Comparison of ENCODE assay signal across 8 mouse cellular contexts in genomic region chr5:113180755-113181154, GRCm38 (mm10). TPM values are rescaled to one million over a fixed set of nuclear protein-coding genes. Genes with fewer than 3 reads are reported as not detected.
DNase-seq lines count a peak whose midpoint lies in the region; ATAC-seq and TF ChIP-seq lines count a peak whose summit lies in the region.

No protein-coding gene starts in this region.

- DNase-seq in kidney, adult 2 months: no peak
- no peak for DNase-seq in kidney, postnatal 4 days
- DNase-seq in embryonic facial prominence, embryonic 11.5 days (ENCODE audit: low spot score): no peak
- DNase-seq in urinary bladder, adult 2 months (ENCODE audit: low spot score): no peak
- DNase-seq in layer of hippocampus, adult 8-10 months (ENCODE audit: low spot score in 2 of 2): no peak
- DNase-seq in left cerebral cortex, adult 11 months (ENCODE audit: low spot score): no peak

- H3K36me3 ChIP-seq in kidney, adult 2 months (ENCODE audit: control insufficient read depth, insufficient read depth, low read length): no peaks in the 10 kb centered on the region; the same call in 1 of the 2 replicates
- H3K36me3 ChIP-seq in embryonic facial prominence, embryonic 11.5 days (replicated peaks; ENCODE audit: control insufficient read depth, insufficient read depth, low read depth, low read length): no peaks in the 10 kb centered on the region
- H3K36me3 ChIP-seq in intestine, embryonic 15.5 days: no peaks in the 10 kb centered on the region
- H3K36me3 ChIP-seq in midbrain, embryonic 15.5 days (replicated peaks): no peaks in the 10 kb centered on the region

- no peak for ATAC-seq in embryonic facial prominence, embryonic 11.5 days (replicated peaks; ENCODE audit: insufficient number of reproducible peaks, low FRiP score, low TSS enrichment, low read depth)
- no peak for ATAC-seq in intestine, embryonic 15.5 days
- ATAC-seq in midbrain, embryonic 15.5 days (replicated peaks): no peak

- H3K9me3 ChIP-seq in embryonic facial prominence, embryonic 11.5 days (replicated peaks; ENCODE audit: control insufficient read depth, low read length): no peaks in the 10 kb centered on the region
- no peaks in the 10 kb centered on the region for H3K9me3 ChIP-seq in intestine, embryonic 15.5 days
- no peaks in the 10 kb centered on the region for H3K9me3 ChIP-seq in midbrain, embryonic 15.5 days

- 55% methylated on average over 15 of the region's 15 CpGs for WGBS in kidney, adult 2 months
- WGBS in embryonic facial prominence, embryonic 11.5 days: 82% methylated on average over 15 of the region's 15 CpGs
- WGBS in intestine, embryonic 15.5 days: 82% methylated on average over 15 of the region's 15 CpGs
- WGBS in midbrain, embryonic 15.5 days: 82% methylated on average over 15 of the region's 15 CpGs

- no peaks in the 10 kb centered on the region for H3K27me3 ChIP-seq in kidney, adult 2 months (replicated peaks; ENCODE audit: control insufficient read depth, insufficient read depth, low read length)
- no peaks in the 10 kb centered on the region for H3K27me3 ChIP-seq in embryonic facial prominence, embryonic 11.5 days (ENCODE audit: control insufficient read depth, insufficient read depth, low read length)
- H3K27me3 ChIP-seq in intestine, embryonic 15.5 days (replicated peaks): no peaks in the 10 kb centered on the region
- no peaks in the 10 kb centered on the region for H3K27me3 ChIP-seq in midbrain, embryonic 15.5 days (replicated peaks)

- H3K27ac ChIP-seq in kidney, adult 2 months (ENCODE audit: insufficient read depth, low read depth, low read length): peak overlapping the region; percentile 36
- H3K27ac ChIP-seq in embryonic facial prominence, embryonic 11.5 days (replicated peaks; ENCODE audit: low read depth, low read length): peak overlapping the region; percentile 72; the same call in 1 of the 2 replicates
- H3K27ac ChIP-seq in intestine, embryonic 15.5 days: peak overlapping the region; percentile 88
- peak overlapping the region; percentile 54; the same call in 1 of the 2 replicates for H3K27ac ChIP-seq in midbrain, embryonic 15.5 days

- H3K4me3 ChIP-seq in kidney, adult 2 months (ENCODE audit: insufficient read depth, low read depth, low read length): no peak overlapping the region
- no peak overlapping the region for H3K4me3 ChIP-seq in embryonic facial prominence, embryonic 11.5 days (ENCODE audit: low read depth, low read length)
- H3K4me3 ChIP-seq in intestine, embryonic 15.5 days (replicated peaks): peak overlapping the region; percentile 16; the same call in 1 of the 2 replicates
- H3K4me3 ChIP-seq in midbrain, embryonic 15.5 days: no peak overlapping the region

- no peak overlapping the region for H3K4me2 ChIP-seq in embryonic facial prominence, embryonic 11.5 days (ENCODE audit: low read depth, low read length)
- H3K4me2 ChIP-seq in intestine, embryonic 15.5 days (replicated peaks): peak overlapping the region; percentile 54
- H3K4me2 ChIP-seq in midbrain, embryonic 15.5 days: peak overlapping the region; percentile 47

- no peak for TF ChIP-seq POLR2A in kidney, adult 2 months (IDR thresholded peaks at IDR 0.05; ENCODE audit: low read depth, low read length)

- TF ChIP-seq CTCF in kidney, adult 2 months (conservative IDR thresholded peaks at IDR 0.05; ENCODE audit: insufficient read depth, insufficient read length, low read depth, low read length): no peak

- H3K9ac ChIP-seq in embryonic facial prominence, embryonic 11.5 days (replicated peaks; ENCODE audit: low read length): no peak overlapping the region
- no peak overlapping the region; the same call in 1 of the 2 replicates for H3K9ac ChIP-seq in intestine, embryonic 15.5 days
- no peak overlapping the region for H3K9ac ChIP-seq in midbrain, embryonic 15.5 days

- peaks cover 2% of the 10 kb centered on the region; the same call in 1 of the 2 replicates for H3K4me1 ChIP-seq in kidney, adult 2 months (ENCODE audit: control insufficient read depth, insufficient read depth, low read length)
- H3K4me1 ChIP-seq in embryonic facial prominence, embryonic 11.5 days (ENCODE audit: control insufficient read depth, insufficient read depth, low read length): no peaks in the 10 kb centered on the region; the same call in 1 of the 2 replicates
- H3K4me1 ChIP-seq in intestine, embryonic 15.5 days (replicated peaks): peaks cover 17% of the 10 kb centered on the region
- H3K4me1 ChIP-seq in midbrain, embryonic 15.5 days: peaks cover 14% of the 10 kb centered on the region

RNA-seq across cellular contexts. Expression of gene 2900026A02Rik, which starts 40.3 kb away (rescaled TPM):
- 14.3 and 15.0 TPM in 2 replicates for polyA plus RNA-seq in kidney, adult 2 months (2012; rRNA removed)
- polyA plus RNA-seq in embryonic facial prominence, embryonic 11.5 days (2014; fragmentation: Nextera tagmentation; extraction: Ambion mirVana): 1.4 and 1.7 TPM in 2 replicates
- polyA plus RNA-seq in intestine, embryonic 15.5 days (2015; fragmentation: Nextera tagmentation; extraction: Ambion mirVana): 10.0 and 10.7 TPM in 2 replicates
- polyA plus RNA-seq in midbrain, embryonic 15.5 days (2015; fragmentation: Nextera tagmentation; extraction: Ambion mirVana): 3.9 TPM in 2 replicates
- polyA plus RNA-seq in urinary bladder, adult 2 months (2012; rRNA removed): 18.1 and 24.9 TPM in 2 replicates
- 10 to 100 TPM; 56.0 to 66.0 (median 61.1) TPM for total RNA-seq in layer of hippocampus, adult 8-10 months (2022)

RNA-seq across cellular contexts. Expression of gene Tmem211, which starts 46.0 kb away (rescaled TPM):
- not detected in 2 replicates for polyA plus RNA-seq in kidney, adult 2 months (2012; rRNA removed)
- 0.33 and 0.70 TPM in 2 replicates for polyA plus RNA-seq in embryonic facial prominence, embryonic 11.5 days (2014; fragmentation: Nextera tagmentation; extraction: Ambion mirVana)
- not detected in 2 replicates for polyA plus RNA-seq in intestine, embryonic 15.5 days (2015; fragmentation: Nextera tagmentation; extraction: Ambion mirVana)
- 0.09 and 0.14 TPM in 2 replicates for polyA plus RNA-seq in midbrain, embryonic 15.5 days (2015; fragmentation: Nextera tagmentation; extraction: Ambion mirVana)
- polyA plus RNA-seq in urinary bladder, adult 2 months (2012; rRNA removed): 0.06 TPM in 1 of 2 replicates, not detected in the other
- total RNA-seq in layer of hippocampus, adult 8-10 months (2022): not detected

Comparison
In these comparisons a context has a peak if more than half of its experiments do, and no peak if none do; other contexts are left out.
1. H3K27ac ChIP-seq: peak in every context shown above with its lines; median percentile 88 in intestine, embryonic 15.5 days; 72 in embryonic facial prominence, embryonic 11.5 days; 54 in midbrain, embryonic 15.5 days; 36 in kidney, adult 2 months.